Mouse (Mus musculus) embryonic fibroblast, embryonic 13.5 days (primary cell): ENCODE measurements around the gene Bid.

ENCODE experiments used
- CTCF ChIP-seq: IDR thresholded peaks from 2 replicates; pipeline ENCODE4 v1.5.1; 2011; ENCODE audit warnings: mild to moderate bottlenecking, control low read depth, low read length, moderate library complexity, borderline replicate concordance; ENCODE audit not compliant: insufficient read depth
- POLR2A ChIP-seq: IDR thresholded peaks from 2 replicates; pipeline ENCODE4 v1.6.1; 2011; ENCODE audit warnings: low read depth, mild to moderate bottlenecking, control low read depth, low read length, moderate library complexity

- TF ChIP-seq POLR2A = no peak
- no peak for TF ChIP-seq CTCF
Observed at GRCm38 (mm10) chr6:120917975-120918374, 1.3 kb upstream of the Bid start.
